Mouse (Mus musculus): ENCODE measurements at regions not wholly inside any gene's neighbourhood (a gene's known extent, or its start where the extent isn't known, plus 50 kb on each side); places are given as distances from the start of the nearest gene placed in this dataset.
"Not testable (repeated sequence)": the region's sequence is repeated elsewhere in the genome, so short reads cannot be mapped to it uniquely, and the experiment has no call there.

- DNase-seq, result peak in 1 of 2 experiments; percentile 40
Measured at GRCm38 (mm10) chr12:69485652-69486651, 96.9 kb downstream of the Vcpkmt start.

- no peak for DNase-seq
Measured at GRCm38 (mm10) chr12:69481420-69481819, 101.4 kb downstream of the Vcpkmt start.

GRCm38 (mm10) chr12:69476631-69477091 is 104.4 kb upstream of the Gm9887 start:
- peak; percentile 56 to 62 for DNase-seq

GRCm38 (mm10) chr12:69476131-69476530 is 103.9 kb upstream of the Gm9887 start:
- DNase-seq, result no peak

- peak; percentile 70 to 72 for DNase-seq
Measured at GRCm38 (mm10) chr12:69474916-69475661, 102.8 kb upstream of the Gm9887 start.

- DNase-seq, result no peak
Measured at GRCm38 (mm10) chr12:69474141-69474915, 102.1 kb upstream of the Gm9887 start.

GRCm38 (mm10) chr12:69473379-69474057 is 101.3 kb upstream of the Gm9887 start:
- no peak for DNase-seq

- no peak for DNase-seq
Measured at GRCm38 (mm10) chr12:69472912-69473311, 100.7 kb upstream of the Gm9887 start.

- no peak for DNase-seq
Measured at GRCm38 (mm10) chr12:69471876-69472275, 99.6 kb upstream of the Gm9887 start.

- no peak for DNase-seq
Measured at GRCm38 (mm10) chr12:69469004-69469403, 96.7 kb upstream of the Gm9887 start.

- DNase-seq, result no peak
Measured at GRCm38 (mm10) chr12:69467363-69467762, 95.1 kb upstream of the Gm9887 start.

GRCm38 (mm10) chr12:69464906-69465305 is 92.6 kb upstream of the Gm9887 start:
- no peak for DNase-seq

GRCm38 (mm10) chr12:69463327-69463726 is 91.1 kb upstream of the Gm9887 start:
- DNase-seq, result not testable (repeated sequence)

- peak; percentile 43 to 46 for DNase-seq
Measured at GRCm38 (mm10) chr12:69461888-69462840, 89.9 kb upstream of the Gm9887 start.

GRCm38 (mm10) chr12:69460552-69461079 is 88.4 kb upstream of the Gm9887 start:
- no peak for DNase-seq

- DNase-seq, result peak; percentile 56 to 62
Measured at GRCm38 (mm10) chr12:69458170-69458841, 86.0 kb upstream of the Gm9887 start.

GRCm38 (mm10) chr12:69456746-69457145 is 84.5 kb upstream of the Gm9887 start:
- peak; percentile 74 to 77 for DNase-seq

GRCm38 (mm10) chr12:69456116-69456515 is 83.9 kb upstream of the Gm9887 start:
- peak in 1 of 2 experiments; percentile 22 for DNase-seq

- no peak for DNase-seq
Measured at GRCm38 (mm10) chr12:69455566-69455965, 83.3 kb upstream of the Gm9887 start.

GRCm38 (mm10) chr12:69453544-69453943 is 81.3 kb upstream of the Gm9887 start:
- DNase-seq, result no peak

Measured in cerebellum, postnatal 25 days (tissue).